Comparison of ENCODE assay signal across 17 mouse cellular contexts in genomic region chr7:125976695-125977094, GRCm38 (mm10).
"Had no signal": no experiment of that assay in that cellular context is flagged by ENCODE, and none has a peak within 500 bp of the region (broad histone marks: within the 10 kb centered on the region; RNA-seq: fewer than 3 reads in every experiment).

No protein-coding gene starts in this region.

- H3K27me3 ChIP-seq: neural tube, embryonic 12.5 days; neural tube, embryonic 13.5 days; neural tube, embryonic 15.5 days; stomach, embryonic 15.5 days had no signal

- H3K4me3 ChIP-seq: neural tube, embryonic 12.5 days; neural tube, embryonic 13.5 days; neural tube, embryonic 15.5 days; stomach, embryonic 15.5 days had no signal

- DNase-seq: retina, postnatal 1 day; right cerebral cortex, adult 18-20 months; right cerebral cortex, postnatal 14 days; right cerebral cortex, postnatal 25 days; right cerebral cortex, postnatal 4 days; spleen, adult 18-20 months; thymus, adult 18-20 months; thymus, adult 2 months; thymus, postnatal 14 days; thymus, postnatal 25 days; thymus, postnatal 36 days; thymus, postnatal 4 days had no signal

- H3K9me3 ChIP-seq: neural tube, embryonic 12.5 days; neural tube, embryonic 13.5 days; neural tube, embryonic 15.5 days; stomach, embryonic 15.5 days had no signal

- H3K9ac ChIP-seq: neural tube, embryonic 12.5 days; neural tube, embryonic 13.5 days; neural tube, embryonic 15.5 days; stomach, embryonic 15.5 days had no signal

- H3K4me1 ChIP-seq: neural tube, embryonic 12.5 days; stomach, embryonic 15.5 days had no signal

- H3K36me3 ChIP-seq: neural tube, embryonic 12.5 days; neural tube, embryonic 13.5 days; neural tube, embryonic 15.5 days; stomach, embryonic 15.5 days had no signal

- H3K27ac ChIP-seq: neural tube, embryonic 12.5 days; neural tube, embryonic 13.5 days; neural tube, embryonic 15.5 days; stomach, embryonic 15.5 days; stomach, postnatal 0 days had no signal

- H3K4me2 ChIP-seq: neural tube, embryonic 12.5 days; neural tube, embryonic 13.5 days; neural tube, embryonic 15.5 days; stomach, embryonic 15.5 days had no signal
